Mouse (Mus musculus) liver, embryonic 14.5 days (tissue): Measurements from ENCODE around the gene Ctnnd1. TPM values are rescaled to one million over a fixed set of nuclear protein-coding genes. Genes with fewer than 3 reads are reported as not detected.

ENCODE experiments used
- ATAC-seq: fragments of 200-750 bp; cut with Nextera tagmentation; 2 replicates; pipeline ENCODE4 v1.8.0; 2017; ENCODE audit warnings: moderate number of reproducible peaks, mild to moderate bottlenecking, moderate library complexity; ENCODE audit not compliant: insufficient read depth
- DNase-seq, 3 experiments: peaks; one replicate each; pipeline ENCODE4 v3.0.0-alpha.2; 2012 to 2013; ENCODE audit warnings: low read depth in 3 of 3, low spot score in 3 of 3
- H3K27ac ChIP-seq: fragments of 300-500 bp; sonication (generic); 2 replicates; pipeline ENCODE4 v1.5.1; 2014; ENCODE audit warnings: moderate library complexity, mild to moderate bottlenecking, control low read depth, inconsistent platforms
- H3K27me3 ChIP-seq: fragments of 300-500 bp; sonication (generic); 2 replicates; pipeline ENCODE4 v1.6.1; 2014; ENCODE audit warnings: mild to moderate bottlenecking, low read length, moderate library complexity; ENCODE audit not compliant: control insufficient read depth, insufficient read depth
- H3K36me3 ChIP-seq: fragments of 300-500 bp; sonication (generic); replicated peaks from 2 replicates; pipeline ENCODE4 v1.6.1; 2014; ENCODE audit warnings: low read depth; ENCODE audit not compliant: control insufficient read depth, insufficient read depth
- H3K4me1 ChIP-seq, 2 experiments: fragments of 200-500 bp in 1 of 2; fragments of 300-500 bp in 1 of 2; sonication (generic) in 1 of 2; replicated peaks; 2 replicates each; pipeline ENCODE4 v1.6.1; 2012 to 2014; ENCODE audit warnings: antibody characterized with exemption in 1 of 2, inconsistent platforms in 1 of 2, low read length in 1 of 2; ENCODE audit not compliant: control insufficient read depth in 2 of 2, insufficient read depth in 2 of 2
- H3K4me2 ChIP-seq: fragments of 300-500 bp; sonication (generic); 2 replicates; pipeline ENCODE4 v1.6.1; 2014; ENCODE audit warnings: low read depth, mild to moderate bottlenecking, control low read depth, moderate library complexity
- H3K4me3 ChIP-seq, 2 experiments: fragments of 200-500 bp in 1 of 2; fragments of 300-500 bp in 1 of 2; sonication (generic) in 1 of 2; 2 replicates each; pipeline ENCODE4 v1.5.1; 2012 to 2014; ENCODE audit warnings: low read depth in 2 of 2, low read length in 2 of 2, mild to moderate bottlenecking in 2 of 2, control low read depth in 1 of 2, inconsistent platforms in 1 of 2, moderate library complexity in 1 of 2; ENCODE audit not compliant: insufficient read depth in 1 of 2
- H3K9ac ChIP-seq: fragments of 300-500 bp; sonication (generic); replicated peaks from 2 replicates; pipeline ENCODE4 v1.6.1; 2014; ENCODE audit warnings: mild to moderate bottlenecking, control low read depth, moderate library complexity
- H3K9me3 ChIP-seq: fragments of 300-500 bp; sonication (generic); 2 replicates; pipeline ENCODE4 v1.6.1; 2016; ENCODE audit warnings: low read length, mixed read lengths; ENCODE audit not compliant: control insufficient read depth
- CTCF ChIP-seq: IDR thresholded peaks from 2 replicates; pipeline ENCODE4 v1.5.1; 2016; ENCODE audit warnings: antibody characterized with exemption, low read depth, control low read depth
- EP300 ChIP-seq: IDR thresholded peaks from 2 replicates; pipeline ENCODE4 v1.6.1; 2016; ENCODE audit warnings: antibody characterized with exemption, low read depth
- WGBS: fragments of 180-500 bp; shearing (Covaris S2); extraction: QIAGEN DNeasy Blood & Tissue Kit; methylation state at CpG from one replicate; pipeline ENCODE4 v1.1.7; 2014; ENCODE audit not compliant: insufficient replicate concordance; 5-methylcytosine and 5-hydroxymethylcytosine counted together
- polyA plus RNA-seq, 2 experiments: library from polyadenylated mRNA; depleted of rRNA in 1 of 2; stranded (reverse) in 1 of 2; unstranded in 1 of 2; fragments of >200 nt; fragmentation: Nextera tagmentation in 1 of 2; extraction: Ambion mirVana in 1 of 2; gene quantifications; 2 replicates each; pipeline versions ENCODE4 v1.2.1 to v1.2.3; 2012 to 2014

Ctnnd1 gene
- polyA plus RNA-seq (2012; rRNA removed): 14.6 and 16.0 TPM in 2 replicates
- polyA plus RNA-seq (2014; fragmentation: Nextera tagmentation; extraction: Ambion mirVana): 8.5 and 9.8 TPM in 2 replicates

- peaks cover 6 to 8% of the 10 kb centered on the region in 2 experiments; a peak in 1 of 4 replicates for H3K4me1 ChIP-seq
- no peaks in the 10 kb centered on the region for H3K36me3 ChIP-seq
- H3K9ac ChIP-seq: peak within 1 kb of the TSS; percentile 94
- peak within 1 kb of the TSS; percentile 79 for H3K27ac ChIP-seq
- H3K4me2 ChIP-seq: peak within 1 kb of the TSS; percentile 80
- DNase-seq (peak; percentile 67 to 81 (median 70)), ATAC-seq (peak; percentile 84)
- WGBS: 0% methylated on average over 15 of the region's 15 CpGs
- no peak for TF ChIP-seq EP300
- TF ChIP-seq CTCF: no peak
- no peaks in the 10 kb centered on the region for H3K27me3 ChIP-seq
- peak within 1 kb of the TSS; percentile 84 to 100 for H3K4me3 ChIP-seq
- H3K9me3 ChIP-seq: no peaks in the 10 kb centered on the region
Observed at GRCm38 (mm10) chr2:84650464-84651195, at the start of gene Ctnnd1. Gene Ctnnd1, minus strand, starts transcription at chr2:84650765.

DNA sequence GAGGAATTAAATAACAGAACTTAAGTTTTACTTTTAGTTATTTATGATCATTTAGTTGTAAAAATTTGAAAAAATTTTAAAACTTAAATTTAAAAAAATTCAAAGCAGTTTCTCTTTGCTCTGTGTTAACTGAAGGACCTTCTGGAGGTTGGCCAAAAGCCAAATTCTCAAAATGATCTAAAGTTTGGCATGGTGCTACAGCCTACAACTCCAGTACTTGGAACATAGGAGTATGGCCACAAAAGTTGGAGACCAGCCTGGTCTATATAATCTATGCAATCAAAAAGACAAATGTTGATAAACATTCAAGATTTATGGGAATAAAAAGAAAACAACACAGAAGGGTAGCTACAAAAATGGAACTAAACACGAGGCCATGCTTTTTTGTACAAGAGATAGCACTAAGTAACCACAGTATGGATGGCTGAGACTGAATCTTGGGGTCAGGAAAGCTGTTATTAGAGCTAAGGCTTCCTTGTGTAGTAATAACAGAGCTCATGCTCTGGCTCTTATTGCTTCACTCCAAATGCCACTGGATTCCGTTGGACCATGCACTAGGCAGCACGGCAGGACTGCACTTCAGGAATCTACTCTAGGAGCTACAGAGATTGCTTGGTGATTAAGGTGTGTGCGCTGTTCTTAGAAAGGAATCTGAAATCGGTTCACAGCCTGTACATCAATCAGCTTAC lies 44.6 kb upstream of the Ctnnd1 start:
- Histone ChIP-seq H3K27me3 (no peaks in the 10 kb centered on the region), H3K36me3 (peaks cover 83% of the 10 kb centered on the region), H3K27ac (no peak overlapping the region), H3K9ac (no peak overlapping the region), H3K4me2 (no peak overlapping the region), H3K4me1 (no peaks in the 10 kb centered on the region), H3K9me3 (no peaks in the 10 kb centered on the region), H3K4me3 (no peak overlapping the region)
- no peak for TF ChIP-seq CTCF
- TF ChIP-seq EP300: no peak
- 88% methylated on average over 5 of the region's 5 CpGs for WGBS
- no peak for DNase-seq
- ATAC-seq: no peak

DNA sequence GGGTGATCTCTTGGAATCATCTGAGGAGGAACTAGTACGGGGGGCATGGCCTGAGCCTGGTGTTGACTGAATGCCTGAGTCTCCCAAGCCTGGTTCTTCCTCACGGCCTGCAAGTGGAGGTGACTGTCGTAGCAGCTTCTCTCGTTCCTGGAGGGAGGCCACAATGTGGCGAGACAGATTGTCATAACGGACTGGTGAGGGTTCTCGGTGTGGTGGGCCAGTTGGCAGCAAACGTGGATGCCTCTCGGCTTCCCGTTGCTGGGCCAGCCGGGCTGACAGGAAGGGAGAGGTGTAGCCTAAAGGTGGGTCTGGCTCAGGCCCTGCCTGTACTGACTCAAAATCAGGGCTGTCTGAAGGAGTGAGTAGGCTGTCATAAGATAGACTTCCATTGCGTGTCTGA lies 39.5 kb upstream of the Ctnnd1 start:
- Histone ChIP-seq H3K27ac (no peak overlapping the region), H3K4me2 (no peak overlapping the region), H3K36me3 (peaks cover 91% of the 10 kb centered on the region), H3K9ac (no peak overlapping the region), H3K27me3 (no peaks in the 10 kb centered on the region), H3K4me1 (peaks cover 0 to 7% of the 10 kb centered on the region in 2 experiments; a peak in 3 of 4 replicates), H3K4me3 (no peak overlapping the region), H3K9me3 (no peaks in the 10 kb centered on the region)
- no peak for DNase-seq
- 84% methylated on average over 12 of the region's 12 CpGs for WGBS
- ATAC-seq: no peak
- TF ChIP-seq CTCF (no peak), EP300 (no peak)

GRCm38 (mm10) chr2:84688080-84688844 lies 37.7 kb upstream of the Ctnnd1 start:
- H3K36me3 ChIP-seq: peaks cover 84% of the 10 kb centered on the region
- ATAC-seq (no peak), DNase-seq (no peak)
- 62% methylated on average over 2 of the region's 2 CpGs for WGBS
- no peak overlapping the region for H3K9ac ChIP-seq
- no peak for TF ChIP-seq CTCF
- peak; percentile 37; the same call in 1 of the 2 replicates for TF ChIP-seq EP300
- H3K4me2 ChIP-seq: no peak overlapping the region
- no peak overlapping the region for H3K4me3 ChIP-seq
- H3K4me1 ChIP-seq: peaks cover 6 to 11% of the 10 kb centered on the region in 2 experiments
- no peaks in the 10 kb centered on the region for H3K27me3 ChIP-seq
- no peaks in the 10 kb centered on the region for H3K9me3 ChIP-seq
- no peak overlapping the region; the same call in 1 of the 2 replicates for H3K27ac ChIP-seq
